Mouse (Mus musculus) E14TG2a.4 (cell line): ENCODE measurements around the gene Brd9.

Source experiments
- H3K27me3 ChIP-seq: 2 replicates; pipeline ENCODE4 v1.6.1; 2014; ENCODE audit warnings: low read length, control low read depth; ENCODE audit not compliant: insufficient read depth
- H3K36me3 ChIP-seq: 2 replicates; pipeline ENCODE4 v1.6.1; 2014; ENCODE audit warnings: low read length, control low read depth; ENCODE audit not compliant: insufficient read depth
- H3K4me1 ChIP-seq: replicated peaks from 2 replicates; pipeline ENCODE4 v1.6.1; 2014; ENCODE audit warnings: low read depth, low read length, control low read depth
- H3K4me3 ChIP-seq: replicated peaks from 2 replicates; pipeline ENCODE4 v1.5.1; 2014; ENCODE audit warnings: mild to moderate bottlenecking, low read length
- H3K9me3 ChIP-seq: 2 replicates; pipeline ENCODE4 v1.6.1; 2014; ENCODE audit warnings: low read length, control low read depth
- CTCF ChIP-seq: conservative IDR thresholded peaks from 2 replicates; pipeline ENCODE4 v1.5.1; 2014; ENCODE audit warnings: low read length
- NANOG ChIP-seq: IDR thresholded peaks from 2 replicates; pipeline ENCODE4 v1.6.1; 2014; ENCODE audit warnings: borderline replicate concordance, low read length, mixed read lengths
- POU5F1 ChIP-seq: IDR thresholded peaks from 2 replicates; pipeline ENCODE4 v1.6.1; 2014; ENCODE audit warnings: low read length, borderline replicate concordance

Brd9 gene

DNA sequence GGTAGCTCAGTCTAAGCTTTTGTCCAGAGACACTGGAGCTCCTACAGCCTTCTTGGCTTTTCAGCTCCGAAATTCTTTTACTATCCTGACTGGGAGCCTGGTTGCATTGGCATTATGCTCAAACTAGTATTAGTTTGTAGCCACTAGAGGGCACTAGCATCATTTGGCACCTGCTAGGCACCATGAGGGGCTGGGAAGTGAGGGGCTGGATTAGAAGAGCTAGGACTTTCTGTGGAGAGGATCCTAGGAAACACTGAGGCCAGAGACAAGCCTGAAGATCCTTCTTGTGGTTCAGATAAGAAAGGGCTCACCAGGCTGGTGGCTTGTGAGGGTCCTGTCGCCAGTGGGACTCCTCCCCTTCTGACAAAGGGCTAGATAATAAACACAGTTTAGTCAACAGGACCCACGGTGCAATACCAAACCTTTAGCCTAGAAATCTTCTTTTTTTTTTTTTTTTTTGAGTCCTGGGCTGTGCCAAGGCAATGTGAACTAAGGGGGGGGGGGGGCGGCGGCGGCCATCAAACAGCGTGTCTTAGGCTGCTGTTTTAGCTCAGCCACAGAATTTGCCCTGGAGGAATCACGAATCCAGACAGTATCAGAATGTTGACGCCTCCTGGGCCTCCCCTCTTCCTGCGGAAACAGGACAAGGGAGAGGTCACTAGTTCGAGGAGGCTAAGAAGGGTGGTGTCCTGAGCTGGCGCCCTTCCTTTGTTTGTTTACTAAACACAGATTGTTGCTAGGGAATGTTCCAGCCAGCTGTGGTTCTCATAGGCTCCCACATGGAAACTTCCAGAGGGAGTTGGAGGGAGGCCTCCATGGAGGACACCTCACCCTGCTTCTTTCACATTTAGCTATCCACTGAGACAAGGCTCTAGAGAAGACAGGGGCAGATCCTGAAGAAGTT is 33.2 kb downstream of the Brd9 start:
- TF ChIP-seq NANOG (no peak), CTCF (peak; percentile 45), POU5F1 (no peak)
- H3K9me3 ChIP-seq: peaks cover 29% of the 10 kb centered on the region
- H3K27me3 ChIP-seq: no peaks in the 10 kb centered on the region; the same call in 1 of the 2 replicates
- no peaks in the 10 kb centered on the region for H3K4me1 ChIP-seq
- no peak overlapping the region for H3K4me3 ChIP-seq
- H3K36me3 ChIP-seq: no peaks in the 10 kb centered on the region

- H3K4me1 ChIP-seq: no peaks in the 10 kb centered on the region
- TF ChIP-seq CTCF (no peak), POU5F1 (no peak), NANOG (no peak)
- H3K27me3 ChIP-seq: no peaks in the 10 kb centered on the region; the same call in 1 of the 2 replicates
- no peak overlapping the region for H3K4me3 ChIP-seq
- peaks cover 18% of the 10 kb centered on the region for H3K9me3 ChIP-seq
- H3K36me3 ChIP-seq: no peaks in the 10 kb centered on the region
Measured at GRCm38 (mm10) chr13:73974523-73974922, 36.9 kb downstream of the Brd9 start.

- no peak overlapping the region for H3K4me3 ChIP-seq
- H3K4me1 ChIP-seq: no peaks in the 10 kb centered on the region
- H3K36me3 ChIP-seq: no peaks in the 10 kb centered on the region
- H3K9me3 ChIP-seq: no peaks in the 10 kb centered on the region
- H3K27me3 ChIP-seq: no peaks in the 10 kb centered on the region; the same call in 1 of the 2 replicates
- TF ChIP-seq POU5F1: no peak
- no peak for TF ChIP-seq NANOG
- no peak for TF ChIP-seq CTCF
Measured at GRCm38 (mm10) chr13:73976935-73977334, 39.3 kb downstream of the Brd9 start.

DNA sequence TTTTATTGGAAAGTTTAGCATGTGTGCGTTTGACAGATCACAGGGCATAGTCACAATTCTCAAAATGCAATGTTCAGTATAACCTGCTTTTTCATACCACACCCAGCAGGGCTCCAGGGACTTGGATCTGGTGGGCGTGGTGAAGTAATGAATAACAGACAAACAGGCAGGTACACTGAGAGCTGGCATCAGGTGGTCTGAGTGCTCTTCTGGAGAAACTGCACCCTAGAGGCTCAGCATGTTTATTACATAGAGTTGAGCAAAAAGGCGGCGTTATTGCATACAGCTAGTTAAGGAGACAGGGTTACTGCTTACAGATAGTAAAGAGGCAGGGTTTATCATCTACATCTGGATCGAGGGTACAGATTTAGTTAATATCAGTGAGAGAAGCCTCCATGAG is 52.7 kb downstream of the Brd9 start:
- no peak overlapping the region for H3K4me3 ChIP-seq
- H3K36me3 ChIP-seq: no peaks in the 10 kb centered on the region
- no peaks in the 10 kb centered on the region for H3K9me3 ChIP-seq
- H3K4me1 ChIP-seq: no peaks in the 10 kb centered on the region
- no peaks in the 10 kb centered on the region for H3K27me3 ChIP-seq
- TF ChIP-seq NANOG (no peak), CTCF (no peak), POU5F1 (no peak)

DNA sequence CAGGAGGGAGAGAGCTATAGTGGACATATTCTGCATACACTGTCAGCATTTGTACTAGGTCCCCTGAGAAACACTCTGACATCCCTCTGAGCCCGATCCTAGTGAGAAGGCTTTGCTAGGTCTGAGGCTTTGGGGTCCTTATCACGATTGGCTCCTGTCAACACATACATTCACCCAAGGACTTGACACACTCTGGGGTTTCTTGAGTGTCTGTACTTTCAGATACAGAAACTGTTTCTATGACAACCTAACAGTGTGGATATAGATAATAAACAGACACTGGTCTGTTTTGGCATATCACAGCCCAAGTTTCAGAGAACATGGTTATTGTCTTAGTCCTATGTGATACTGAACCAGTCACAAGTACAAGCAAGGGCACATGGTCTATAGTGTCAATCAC is 53.1 kb downstream of the Brd9 start:
- Histone ChIP-seq H3K4me3 (no peak overlapping the region), H3K27me3 (no peaks in the 10 kb centered on the region), H3K36me3 (no peaks in the 10 kb centered on the region), H3K9me3 (no peaks in the 10 kb centered on the region), H3K4me1 (no peaks in the 10 kb centered on the region)
- TF ChIP-seq POU5F1 (no peak), CTCF (no peak), NANOG (no peak)

- no peaks in the 10 kb centered on the region for H3K27me3 ChIP-seq
- H3K9me3 ChIP-seq: no peaks in the 10 kb centered on the region
- no peak for TF ChIP-seq POU5F1
- TF ChIP-seq CTCF: no peak
- TF ChIP-seq NANOG: no peak
- no peaks in the 10 kb centered on the region for H3K4me1 ChIP-seq
- no peak overlapping the region for H3K4me3 ChIP-seq
- no peaks in the 10 kb centered on the region for H3K36me3 ChIP-seq
Measured at GRCm38 (mm10) chr13:73991267-73991666, 53.7 kb downstream of the Brd9 start.

- no peaks in the 10 kb centered on the region for H3K9me3 ChIP-seq
- H3K27me3 ChIP-seq: no peaks in the 10 kb centered on the region
- H3K4me1 ChIP-seq: no peaks in the 10 kb centered on the region
- H3K4me3 ChIP-seq: no peak overlapping the region
- TF ChIP-seq POU5F1 (no peak), CTCF (no peak)
- H3K36me3 ChIP-seq: no peaks in the 10 kb centered on the region
Measured at GRCm38 (mm10) chr13:73996456-73996855, 58.8 kb downstream of the Brd9 start.

DNA sequence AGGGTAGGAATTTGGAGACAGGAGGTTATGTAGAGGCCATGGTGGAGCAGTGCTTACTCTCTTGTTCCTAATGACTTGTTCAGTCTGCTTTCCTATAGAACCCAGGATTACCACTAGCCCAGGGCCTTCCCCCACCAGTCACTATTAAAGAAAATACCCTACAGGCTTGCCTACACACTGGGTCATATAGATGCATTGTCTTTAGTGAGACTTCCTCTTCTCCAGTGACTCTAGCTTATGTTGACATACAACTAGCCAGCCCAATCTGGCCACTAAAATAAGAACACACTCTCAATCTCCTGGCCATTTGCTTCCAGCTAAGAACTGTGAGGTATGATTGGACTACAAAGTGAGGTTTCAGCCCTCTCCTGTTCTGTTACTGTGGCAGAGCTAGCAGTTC is 62.9 kb downstream of the Brd9 start:
- no peaks in the 10 kb centered on the region for H3K9me3 ChIP-seq
- H3K4me1 ChIP-seq: no peaks in the 10 kb centered on the region
- H3K27me3 ChIP-seq: no peaks in the 10 kb centered on the region
- TF ChIP-seq POU5F1 (no peak), NANOG (no peak), CTCF (no peak)
- H3K36me3 ChIP-seq: no peaks in the 10 kb centered on the region
- H3K4me3 ChIP-seq: no peak overlapping the region

GRCm38 (mm10) chr13:74000961-74001360 is 63.4 kb downstream of the Brd9 start:
- Histone ChIP-seq H3K4me3 (no peak overlapping the region), H3K36me3 (no peaks in the 10 kb centered on the region), H3K4me1 (no peaks in the 10 kb centered on the region), H3K27me3 (0 out of 2 replicates have a peak, but pooled peaks cover 3% of the 10 kb centered on the region), H3K9me3 (no peaks in the 10 kb centered on the region)
- TF ChIP-seq NANOG (no peak), POU5F1 (no peak), CTCF (no peak)
